Mouse (Mus musculus): ENCODE results near the gene Hspa14. TPM values are rescaled to one million over a fixed set of nuclear protein-coding genes. Genes with fewer than 3 reads are reported as not detected.

The Hspa14 gene
- total RNA-seq, 2 experiments from 2014 or later = 41.4 to 48.2 TPM

GRCm38 (mm10) chr2:3444206-3444605 is 68.4 kb downstream of the Hspa14 start:
- no peak for DNase-seq (ENCODE audit: low spot score in 2 of 2)
- intact Hi-C loops (cut with DNase I) = no loop called here

Other genes starting within 250 kb of the Hspa14 start
- 10 to 100 TPM; 83.6 to 97.7 TPM for gene Nmt2, start 228.6 kb downstream of the Hspa14 start, total RNA-seq (2021)
- gene Rpp38, start 180.2 kb downstream of the Hspa14 start, total RNA-seq (2021) = 1 to 10 TPM; 7.9 to 8.6 TPM
- 1 to 10 TPM in 1 of 2 experiments, not detected in 1; 1.8 TPM for gene Acbd7, start 176.6 kb downstream of the Hspa14 start, total RNA-seq (2021)
- not detected for gene Olah, start 115.6 kb downstream of the Hspa14 start, total RNA-seq (2021)
- gene Meig1, start 90.2 kb downstream of the Hspa14 start, total RNA-seq (2021) = 1 to 10 TPM; 2.1 to 2.3 TPM
- gene Dclre1c, start 88.7 kb downstream of the Hspa14 start, total RNA-seq (2021) = 10 to 100 TPM in 1 of 2 experiments, 1 to 10 TPM in 1; 8.8 to 15.5 TPM
- 1 to 10 TPM; 3.2 to 4.4 TPM for gene Suv39h2, start 37.8 kb downstream of the Hspa14 start, total RNA-seq (2021)
- 1 to 10 TPM; 3.4 to 5.4 TPM for gene Gm45902, start within 50 bp of the Hspa14 start, total RNA-seq (2021)
- 1 to 10 TPM; 1.2 to 1.6 TPM for gene Cdnf, start 216 bp upstream of the Hspa14 start, total RNA-seq (2021)
- gene Fam107b, start 57.7 kb upstream of the Hspa14 start, total RNA-seq (2021) = 10 to 100 TPM in 1 of 2 experiments, 1 to 10 TPM in 1; 6.4 to 11.9 TPM

Measured in left cerebral cortex, postnatal 36 days (tissue).